Mouse (Mus musculus) CH12.LX (cell line): ENCODE measurements around the gene Fgd4. TPM values are rescaled to one million over a fixed set of nuclear protein-coding genes. Genes with fewer than 3 reads are reported as not detected.

Source experiments
- DNase-seq: peaks from one replicate; pipeline ENCODE4 v3.0.0-alpha.2; 2013; ENCODE audit errors: extremely low read depth
- H3K27ac ChIP-seq: 2 replicates; pipeline ENCODE4 v1.5.1; 2012; ENCODE audit warnings: low read depth, mild to moderate bottlenecking, control low read depth, moderate library complexity; ENCODE audit not compliant: insufficient read depth
- H3K27me3 ChIP-seq: replicated peaks from 2 replicates; pipeline ENCODE3; 2012; ENCODE audit warnings: inconsistent platforms
- H3K36me3 ChIP-seq, 2 experiments: replicated peaks in 1 of 2; 2 replicates each; pipeline versions ENCODE3 to v1.6.1; 2012; ENCODE audit warnings: inconsistent platforms in 1 of 2, low read length in 1 of 2, mild to moderate bottlenecking in 1 of 2, mixed read lengths in 1 of 2, moderate library complexity in 1 of 2; ENCODE audit not compliant: control insufficient read depth in 1 of 2, insufficient read depth in 1 of 2
- H3K4me1 ChIP-seq, 2 experiments: 2 replicates each; pipeline ENCODE4 v1.6.1; 2012; ENCODE audit warnings: inconsistent platforms in 1 of 2, moderate library complexity in 1 of 2; ENCODE audit not compliant: insufficient read depth in 2 of 2, control insufficient read depth in 1 of 2
- H3K4me2 ChIP-seq: 2 replicates; pipeline ENCODE4 v1.6.1; 2012; ENCODE audit warnings: low read depth, mild to moderate bottlenecking, control low read depth; ENCODE audit not compliant: poor library complexity, insufficient read depth, severe bottlenecking
- H3K4me3 ChIP-seq, 3 experiments: fragments of 150-350 bp in 1 of 3; sonication (generic) in 1 of 3; replicated peaks in 1 of 3; 2 replicates each; pipeline versions ENCODE3 to v1.5.1; 2011 to 2012; ENCODE audit warnings: low read depth in 2 of 3, low read length in 2 of 3, mild to moderate bottlenecking in 2 of 3, moderate library complexity in 2 of 3, control low read depth in 1 of 3, improper control_type of control experiment in 1 of 3, inconsistent platforms in 1 of 3, mixed read lengths in 1 of 3; ENCODE audit not compliant: poor library complexity in 1 of 3
- H3K79me2 ChIP-seq: replicated peaks from 2 replicates; pipeline ENCODE4 v1.6.1; 2012; ENCODE audit warnings: mild to moderate bottlenecking, moderate library complexity; ENCODE audit not compliant: control insufficient read depth, poor library complexity, insufficient read depth, severe bottlenecking; ENCODE audit errors: extremely low read depth
- H3K9ac ChIP-seq: 2 replicates; pipeline ENCODE4 v1.6.1; 2012; ENCODE audit warnings: low read depth, mild to moderate bottlenecking, control low read depth, moderate library complexity; ENCODE audit not compliant: insufficient read depth
- H3K9me3 ChIP-seq: replicated peaks from 2 replicates; pipeline ENCODE3; 2012; ENCODE audit warnings: low read length, inconsistent platforms, mixed read lengths
- CHD2 ChIP-seq: IDR thresholded peaks from 2 replicates; pipeline ENCODE4 v1.6.1; 2011; ENCODE audit warnings: low read length, improper control_type of control experiment
- EP300 ChIP-seq: IDR thresholded peaks from 2 replicates; pipeline ENCODE4 v1.6.1; 2011; ENCODE audit warnings: low read length, improper control_type of control experiment
- HCFC1 ChIP-seq: IDR thresholded peaks from 2 replicates; pipeline ENCODE4 v1.6.1; 2012; ENCODE audit warnings: low read depth, mild to moderate bottlenecking, inconsistent platforms, low read length, improper control_type of control experiment
- JUN ChIP-seq: IDR thresholded peaks from 2 replicates; pipeline ENCODE4 v1.6.1; 2011; ENCODE audit warnings: low read depth, mild to moderate bottlenecking, low read length, improper control_type of control experiment, moderate library complexity; ENCODE audit not compliant: insufficient read depth
- JUND ChIP-seq: conservative IDR thresholded peaks from 2 replicates; pipeline ENCODE4 v1.6.1; 2011; ENCODE audit warnings: low read depth, low read length, improper control_type of control experiment
- MYC ChIP-seq: IDR thresholded peaks from 2 replicates; pipeline ENCODE4 v1.6.1; 2011; ENCODE audit warnings: low read depth, mild to moderate bottlenecking, improper control_type of control experiment, low read length
- PAX5 ChIP-seq: IDR thresholded peaks from 2 replicates; pipeline ENCODE4 v1.6.1; 2012; ENCODE audit warnings: low read length, inconsistent platforms, mixed read lengths
- POLR2A ChIP-seq: IDR thresholded peaks from 2 replicates; pipeline ENCODE4 v1.6.1; 2011; ENCODE audit warnings: low read depth, mild to moderate bottlenecking, improper control_type of control experiment, low read length
- RAD21 ChIP-seq: IDR thresholded peaks from 2 replicates; pipeline ENCODE4 v1.6.1; 2011; ENCODE audit warnings: low read depth, mild to moderate bottlenecking, low read length, improper control_type of control experiment, moderate library complexity
- SMC3 ChIP-seq: IDR thresholded peaks from 2 replicates; pipeline ENCODE4 v1.6.1; 2011; ENCODE audit warnings: low read depth, low read length, improper control_type of control experiment
- ZC3H11A ChIP-seq: IDR thresholded peaks from 2 replicates; pipeline ENCODE4 v1.6.1; 2012; ENCODE audit warnings: low read depth, mild to moderate bottlenecking, inconsistent platforms, low read length, improper control_type of control experiment
- dilution Hi-C: fragments of 300-500 bp; cut with MboI; formaldehyde crosslinking; loops from 2 replicates; pipeline ENCODE4 v1.14.3; 2020; ENCODE audit warnings: low sequenced_read_pairs; ENCODE audit not compliant: extremely low pct_unique_long_range_greater_than_20kb, extremely low pct_ligation_motif_present
- in situ Hi-C: fragments of 300-500 bp; cut with MboI; formaldehyde crosslinking; loops from 3 replicates; pipeline ENCODE4 v1.14.3; 2019; ENCODE audit warnings: low sequenced_read_pairs, low pct_ligation_motif_present, low pct_unique_long_range_greater_than_20kb, mixed read lengths
- polyA plus RNA-seq: library from polyadenylated mRNA; unstranded; fragments of >175 nt; gene quantifications from 2 replicates; pipeline ENCODE4 v1.2.1, GENCODE M21; 2012; ENCODE audit warnings: low read depth; ENCODE audit not compliant: insufficient read length
- total RNA-seq, 2 experiments: library from RNA; depleted of rRNA; stranded (reverse); fragments of 300-350 nt in 1 of 2; fragments of >200 nt in 1 of 2; gene quantifications; 2 replicates each; pipeline ENCODE4 v1.2.3; 2012 to 2014

Fgd4 gene
- total RNA-seq (2012; rRNA removed) (0.76 and 2.3 TPM in 2 replicates), total RNA-seq (2014; rRNA removed) (not detected in 2 replicates), polyA plus RNA-seq (0.26 and 0.84 TPM in 2 replicates)

DNA sequence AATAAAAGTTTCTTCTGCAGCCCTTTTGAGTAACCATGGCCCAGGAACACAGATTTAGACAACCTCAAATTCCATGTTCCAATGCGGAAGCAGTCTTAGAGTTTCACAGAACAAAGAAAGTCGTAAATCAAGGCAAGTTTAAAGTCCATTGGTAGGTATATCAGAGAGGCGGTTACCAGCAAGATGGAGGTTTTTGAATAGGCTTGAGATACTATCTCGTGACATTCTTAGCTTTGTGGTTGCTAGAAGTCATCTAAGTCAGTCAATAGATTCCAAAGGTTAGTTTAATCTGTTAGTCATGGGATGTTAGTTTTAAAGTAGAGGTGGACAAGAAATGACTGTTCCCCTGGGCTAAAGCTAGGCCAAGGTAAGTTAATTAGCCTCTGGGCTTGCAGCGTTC is at the start of gene Fgd4:
Gene Fgd4 (minus strand): TSS at position 89 of the 400 bp plus-strand sequence.
- dilution Hi-C loops (no loop called here), in situ Hi-C loops (no loop called here)
- no peak within 1 kb of the TSS for H3K9ac ChIP-seq
- no peaks in the 10 kb centered on the region for H3K36me3 ChIP-seq
- no peak for DNase-seq
- H3K27ac ChIP-seq: no peak within 1 kb of the TSS
- H3K79me2 ChIP-seq: no peaks in the 10 kb centered on the region
- peaks cover 7% of the 10 kb centered on the region for H3K27me3 ChIP-seq
- H3K4me2 ChIP-seq: no peak within 1 kb of the TSS
- TF ChIP-seq CHD2: no peak
- TF ChIP-seq RAD21: no peak
- TF ChIP-seq POLR2A: no peak
- no peak for TF ChIP-seq ZC3H11A
- TF ChIP-seq HCFC1: no peak
- no peak within 1 kb of the TSS for H3K4me3 ChIP-seq
- peaks cover 5% of the 10 kb centered on the region for H3K9me3 ChIP-seq
- 0 out of 4 replicates have a peak, but pooled peaks cover 0 to 2% of the 10 kb centered on the region in 2 experiments for H3K4me1 ChIP-seq

DNA sequence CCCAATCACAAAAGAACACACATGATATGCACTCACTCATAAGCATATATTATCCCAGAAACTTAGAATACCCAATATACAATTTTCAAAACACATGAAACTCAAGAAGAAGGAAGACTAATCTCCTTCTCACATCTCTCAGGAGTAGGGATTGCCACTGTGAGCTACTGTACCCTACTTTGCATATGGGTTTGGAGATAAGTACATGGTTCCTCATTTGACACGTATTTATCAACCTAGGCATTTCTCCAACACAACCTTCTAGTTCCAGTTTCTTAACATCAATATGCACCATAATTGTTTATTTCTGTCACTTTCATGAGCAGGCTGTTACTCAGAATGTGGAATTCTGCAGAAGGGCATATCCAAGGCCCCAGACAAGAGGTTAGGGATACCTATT is 44.8 kb upstream of the Fgd4 start:
- dilution Hi-C loops: no loop called here
- peak; percentile 20 for DNase-seq

DNA sequence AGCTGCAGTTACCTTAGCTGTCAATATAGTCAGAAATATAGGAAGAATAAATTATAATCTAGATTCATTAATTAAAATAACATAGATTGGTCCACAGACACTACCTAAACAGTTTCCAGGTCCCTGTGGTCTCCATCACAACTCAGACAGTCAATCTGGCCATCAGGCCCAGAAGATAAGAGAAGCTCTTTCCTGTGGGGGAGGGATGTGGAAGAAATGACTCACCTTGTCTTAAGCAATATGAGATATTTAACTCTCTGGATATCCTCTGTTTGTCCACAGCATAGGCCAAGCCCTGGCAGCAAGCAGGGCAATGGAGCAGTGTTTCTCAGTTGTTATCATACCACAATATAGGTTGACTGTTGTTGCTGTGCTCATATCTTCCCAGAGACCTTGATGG is 33.4 kb upstream of the Fgd4 start:
- no peaks in the 10 kb centered on the region for H3K36me3 ChIP-seq
- peak; percentile 48 for DNase-seq
- H3K27me3 ChIP-seq: no peaks in the 10 kb centered on the region
- dilution Hi-C loops: no loop called here
- H3K4me3 ChIP-seq: no peak overlapping the region
- H3K4me2 ChIP-seq: no peak overlapping the region
- H3K4me1 ChIP-seq: peaks cover 0 to 3% of the 10 kb centered on the region in 2 experiments; a peak in 1 of 4 replicates
- TF ChIP-seq PAX5: no peak
- TF ChIP-seq SMC3: no peak
- TF ChIP-seq POLR2A: no peak
- peak; percentile 37; the same call in 1 of the 2 replicates for TF ChIP-seq JUN
- peak; percentile 65 for TF ChIP-seq JUND
- TF ChIP-seq, all 38 proteins: peak for 2
- no peak overlapping the region for H3K9ac ChIP-seq
- H3K27ac ChIP-seq: no peak overlapping the region
- in situ Hi-C loops: no loop called here
- peaks cover 5% of the 10 kb centered on the region for H3K9me3 ChIP-seq
- H3K79me2 ChIP-seq: no peaks in the 10 kb centered on the region

More for the DNA sequence above, 44.8 kb upstream of the Fgd4 start:
- H3K4me2 ChIP-seq: no peak overlapping the region
- peaks cover 6% of the 10 kb centered on the region for H3K27me3 ChIP-seq
- no peak overlapping the region for H3K9ac ChIP-seq
- H3K4me1 ChIP-seq: peaks cover 0 to 8% of the 10 kb centered on the region in 2 experiments; a peak in 2 of 4 replicates
- TF ChIP-seq EP300 (peak; percentile 41; the same call in 1 of the 2 replicates), MYC (no peak)
- H3K4me3 ChIP-seq: no peak overlapping the region
- no peaks in the 10 kb centered on the region for H3K9me3 ChIP-seq
- no peaks in the 10 kb centered on the region for H3K36me3 ChIP-seq
- no peak overlapping the region for H3K27ac ChIP-seq
- in situ Hi-C loops: no loop called here
- no peaks in the 10 kb centered on the region for H3K79me2 ChIP-seq
